Mouse (Mus musculus) kidney, postnatal 14 days (tissue): ENCODE measurements around the gene Fam92b.

Experiments
- DNase-seq: peaks from one replicate; pipeline ENCODE4 v3.0.0; 2022; ENCODE audit warnings: mixed read lengths

Fam92b gene

GRCm38 (mm10) chr8:120189440-120189839 is 12.2 kb upstream of the Fam92b start:
- DNase-seq = peak; percentile 51

- DNase-seq = peak; percentile 83
Measured at GRCm38 (mm10) chr8:120188510-120188909, 11.2 kb upstream of the Fam92b start.

- peak; percentile 75 for DNase-seq
Measured at GRCm38 (mm10) chr8:120186454-120186853, 9.2 kb upstream of the Fam92b start.

GRCm38 (mm10) chr8:120184850-120185792 is 7.9 kb upstream of the Fam92b start:
- DNase-seq = peak; percentile 59

- DNase-seq = peak; percentile 63
Measured at GRCm38 (mm10) chr8:120184366-120184765, 7.1 kb upstream of the Fam92b start.

GRCm38 (mm10) chr8:120181861-120182414 is 4.7 kb upstream of the Fam92b start:
- DNase-seq = no peak

GRCm38 (mm10) chr8:120181274-120181673 is 4.0 kb upstream of the Fam92b start:
- no peak for DNase-seq

GRCm38 (mm10) chr8:120180445-120180970 is 3.2 kb upstream of the Fam92b start:
- DNase-seq = no peak

- DNase-seq = peak; percentile 92
Measured at GRCm38 (mm10) chr8:120179027-120179431, 1.8 kb upstream of the Fam92b start.

GRCm38 (mm10) chr8:120178124-120178514 is 853 bp upstream of the Fam92b start:
- DNase-seq = no peak

- DNase-seq = no peak
Measured at GRCm38 (mm10) chr8:120176605-120177004, 661 bp downstream of the Fam92b start.

- no peak for DNase-seq
Measured at GRCm38 (mm10) chr8:120174606-120175005, 2.7 kb downstream of the Fam92b start.

- DNase-seq = no peak
Measured at GRCm38 (mm10) chr8:120173195-120173594, 4.1 kb downstream of the Fam92b start.

GRCm38 (mm10) chr8:120169119-120169518 is 8.1 kb downstream of the Fam92b start:
- no peak for DNase-seq

- DNase-seq = no peak
Measured at GRCm38 (mm10) chr8:120167821-120168220, 9.4 kb downstream of the Fam92b start.

GRCm38 (mm10) chr8:120167136-120167535 is 10.1 kb downstream of the Fam92b start:
- DNase-seq = no peak

GRCm38 (mm10) chr8:120164026-120164425 is 13.2 kb downstream of the Fam92b start:
- DNase-seq = peak; percentile 25

- no peak for DNase-seq
Measured at GRCm38 (mm10) chr8:120163376-120163775, 13.9 kb downstream of the Fam92b start.

- DNase-seq = no peak
Measured at GRCm38 (mm10) chr8:120162404-120162752, 14.9 kb downstream of the Fam92b start.

GRCm38 (mm10) chr8:120161658-120162403 is 15.4 kb downstream of the Fam92b start:
- no peak for DNase-seq

- DNase-seq = no peak
Measured at GRCm38 (mm10) chr8:120160366-120160765, 16.9 kb downstream of the Fam92b start.

GRCm38 (mm10) chr8:120152636-120153035 is 24.6 kb downstream of the Fam92b start:
- DNase-seq = no peak

- no peak for DNase-seq
Measured at GRCm38 (mm10) chr8:120151151-120151550, 26.1 kb downstream of the Fam92b start.
